Mouse (Mus musculus) stomach, postnatal 0 days (tissue): Measurements from ENCODE around the gene Slc31a1. TPM values are rescaled to one million over a fixed set of nuclear protein-coding genes. Genes with fewer than 3 reads are reported as not detected.

ENCODE experiments used
- ATAC-seq: fragments of 200-750 bp; cut with Nextera tagmentation; 2 replicates; pipeline ENCODE4 v1.8.0; 2017; ENCODE audit not compliant: low FRiP score, low TSS enrichment
- DNase-seq: peaks from one replicate; pipeline ENCODE4 v3.0.0-alpha.2; 2016; ENCODE audit warnings: low spot score
- H3K27ac ChIP-seq: fragments of 300-500 bp; sonication (generic); replicated peaks from 2 replicates; pipeline ENCODE4 v1.5.1; 2014; ENCODE audit warnings: mild to moderate bottlenecking, control low read depth
- H3K27me3 ChIP-seq: fragments of 300-500 bp; sonication (generic); 2 replicates; pipeline ENCODE4 v1.6.1; 2014; ENCODE audit warnings: low read length; ENCODE audit not compliant: control insufficient read depth, insufficient read depth
- H3K36me3 ChIP-seq: fragments of 300-500 bp; sonication (generic); 2 replicates; pipeline ENCODE4 v1.6.1; 2014; ENCODE audit warnings: low read length, mixed read lengths; ENCODE audit not compliant: control insufficient read depth, insufficient read depth
- H3K4me1 ChIP-seq: fragments of 300-500 bp; sonication (generic); replicated peaks from 2 replicates; pipeline ENCODE4 v1.6.1; 2014; ENCODE audit warnings: antibody characterized with exemption; ENCODE audit not compliant: control insufficient read depth, insufficient read depth
- H3K4me2 ChIP-seq: fragments of 300-500 bp; sonication (generic); replicated peaks from 2 replicates; pipeline ENCODE4 v1.6.1; 2014; ENCODE audit warnings: low read depth, mild to moderate bottlenecking, control low read depth, moderate library complexity
- H3K4me3 ChIP-seq: fragments of 300-500 bp; sonication (generic); 2 replicates; pipeline ENCODE4 v1.5.1; 2014; ENCODE audit warnings: low read depth, low read length, control low read depth
- H3K9ac ChIP-seq: fragments of 300-500 bp; sonication (generic); 2 replicates; pipeline ENCODE4 v1.6.1; 2014; ENCODE audit warnings: mild to moderate bottlenecking, low read length, control low read depth, mixed read lengths
- H3K9me3 ChIP-seq: fragments of 300-500 bp; sonication (generic); 2 replicates; pipeline ENCODE4 v1.6.1; 2016; ENCODE audit warnings: low read length; ENCODE audit not compliant: control insufficient read depth
- CTCF ChIP-seq: IDR thresholded peaks from 2 replicates; pipeline ENCODE4 v1.5.1; 2016; ENCODE audit warnings: antibody characterized with exemption, low read depth, mild to moderate bottlenecking, moderate library complexity
- EP300 ChIP-seq: optimal IDR thresholded peaks from 2 replicates; pipeline ENCODE3; 2016; ENCODE audit warnings: antibody characterized with exemption
- WGBS: fragments of 180-500 bp; shearing (Covaris S2); extraction: QIAGEN DNeasy Blood & Tissue Kit; methylation state at CpG from one replicate; pipeline ENCODE4 v1.1.7; 2014; 5-methylcytosine and 5-hydroxymethylcytosine counted together
- polyA plus RNA-seq: library from polyadenylated mRNA; unstranded; fragments of >200 nt; fragmentation: Nextera tagmentation; extraction: Ambion mirVana; gene quantifications from 2 replicates; pipeline ENCODE4 v1.2.1, GENCODE M21; 2015

Gene Slc31a1
- polyA plus RNA-seq, 1 experiment from 2014 or later, result 51.4 TPM

GRCm38 (mm10) chr4:62367586-62367985 is 7.1 kb downstream of the Slc31a1 start:
- H3K9ac ChIP-seq, result no peak overlapping the region
- H3K27ac ChIP-seq, result peak overlapping the region; percentile 31; the same call in 1 of the 2 replicates
- H3K36me3 ChIP-seq, result no peaks in the 10 kb centered on the region; the same call in 1 of the 2 replicates
- no peaks in the 10 kb centered on the region for H3K27me3 ChIP-seq
- 61% methylated on average over 6 of the region's 6 CpGs for WGBS
- no peak overlapping the region for H3K4me3 ChIP-seq
- ATAC-seq (peak; percentile 67; the same call in 1 of the 2 replicates), DNase-seq (no peak)
- no peak for TF ChIP-seq EP300
- no peak for TF ChIP-seq CTCF
- H3K4me1 ChIP-seq, result no peaks in the 10 kb centered on the region
- H3K4me2 ChIP-seq, result no peak overlapping the region
- no peaks in the 10 kb centered on the region for H3K9me3 ChIP-seq

- no peak for ATAC-seq
- TF ChIP-seq CTCF, result no peak
- no peak for TF ChIP-seq EP300
- H3K9me3 ChIP-seq, result no peaks in the 10 kb centered on the region
- no peak overlapping the region for H3K9ac ChIP-seq
- 51% methylated on average over 3 of the region's 3 CpGs for WGBS
- DNase-seq, result no peak
- no peaks in the 10 kb centered on the region for H3K27me3 ChIP-seq
- H3K36me3 ChIP-seq, result no peaks in the 10 kb centered on the region; the same call in 1 of the 2 replicates
- no peaks in the 10 kb centered on the region for H3K4me1 ChIP-seq
- H3K27ac ChIP-seq, result no peak overlapping the region
- H3K4me2 ChIP-seq, result no peak overlapping the region
- no peak overlapping the region for H3K4me3 ChIP-seq
Measured at GRCm38 (mm10) chr4:62369091-62369490, 8.6 kb downstream of the Slc31a1 start.

GRCm38 (mm10) chr4:62372410-62372809 is 11.9 kb downstream of the Slc31a1 start:
- 40% methylated on average over 1 of the region's 1 CpGs for WGBS
- no peaks in the 10 kb centered on the region for H3K27me3 ChIP-seq

GRCm38 (mm10) chr4:62372818-62373520 is 12.4 kb downstream of the Slc31a1 start:
- H3K4me2 ChIP-seq, result no peak overlapping the region
- no peaks in the 10 kb centered on the region for H3K27me3 ChIP-seq
- no peak overlapping the region for H3K27ac ChIP-seq
- H3K36me3 ChIP-seq, result no peaks in the 10 kb centered on the region; the same call in 1 of the 2 replicates
- no peak for TF ChIP-seq CTCF
- TF ChIP-seq EP300, result no peak
- 74% methylated on average over 9 of the region's 9 CpGs for WGBS
- H3K4me1 ChIP-seq, result no peaks in the 10 kb centered on the region; the same call in 1 of the 2 replicates
- ATAC-seq (no peak), DNase-seq (no peak)
- H3K9me3 ChIP-seq, result no peaks in the 10 kb centered on the region
- no peak overlapping the region for H3K4me3 ChIP-seq
- H3K9ac ChIP-seq, result no peak overlapping the region

More at GRCm38 (mm10) chr4:62372410-62372809, 11.9 kb downstream of the Slc31a1 start:
- H3K9me3 ChIP-seq, result no peaks in the 10 kb centered on the region
- H3K36me3 ChIP-seq, result no peaks in the 10 kb centered on the region; the same call in 1 of the 2 replicates
- no peak for DNase-seq
- no peak overlapping the region for H3K4me2 ChIP-seq
- H3K4me3 ChIP-seq, result no peak overlapping the region
- no peak overlapping the region for H3K9ac ChIP-seq
- no peaks in the 10 kb centered on the region; the same call in 1 of the 2 replicates for H3K4me1 ChIP-seq
- TF ChIP-seq EP300, result no peak
- no peak for TF ChIP-seq CTCF
- no peak for ATAC-seq
- H3K27ac ChIP-seq, result no peak overlapping the region

- DNase-seq (no peak), ATAC-seq (no peak)
- Histone ChIP-seq H3K4me1 (no peaks in the 10 kb centered on the region; the same call in 1 of the 2 replicates), H3K9me3 (no peaks in the 10 kb centered on the region), H3K27me3 (no peaks in the 10 kb centered on the region), H3K36me3 (no peaks in the 10 kb centered on the region; the same call in 1 of the 2 replicates), H3K4me3 (no peak overlapping the region), H3K4me2 (no peak overlapping the region), H3K27ac (0 out of 2 replicates have a peak overlapping the region, but pooled peaks have one; percentile 13), H3K9ac (no peak overlapping the region)
- 47% methylated on average over 7 of the region's 7 CpGs for WGBS
- TF ChIP-seq EP300, result no peak
- no peak for TF ChIP-seq CTCF
Measured at GRCm38 (mm10) chr4:62373668-62374067, 13.1 kb downstream of the Slc31a1 start.

- Histone ChIP-seq H3K9me3 (no peaks in the 10 kb centered on the region), H3K4me2 (no peak overlapping the region), H3K36me3 (no peaks in the 10 kb centered on the region; the same call in 1 of the 2 replicates), H3K4me1 (no peaks in the 10 kb centered on the region; the same call in 1 of the 2 replicates), H3K27ac (peak overlapping the region; percentile 35; the same call in 1 of the 2 replicates), H3K9ac (no peak overlapping the region), H3K27me3 (no peaks in the 10 kb centered on the region), H3K4me3 (no peak overlapping the region)
- no peak for ATAC-seq
- 47% methylated on average over 4 of the region's 4 CpGs for WGBS
- DNase-seq, result peak; percentile 34
- no peak for TF ChIP-seq CTCF
- TF ChIP-seq EP300, result no peak
Measured at GRCm38 (mm10) chr4:62374342-62374741, 13.8 kb downstream of the Slc31a1 start.
